Mouse (Mus musculus): ENCODE measurements at regions not wholly inside any gene's neighbourhood (a gene's known extent, or its start where the extent isn't known, plus 50 kb on each side); places are given as distances from the start of the nearest gene placed in this dataset.

DNA sequence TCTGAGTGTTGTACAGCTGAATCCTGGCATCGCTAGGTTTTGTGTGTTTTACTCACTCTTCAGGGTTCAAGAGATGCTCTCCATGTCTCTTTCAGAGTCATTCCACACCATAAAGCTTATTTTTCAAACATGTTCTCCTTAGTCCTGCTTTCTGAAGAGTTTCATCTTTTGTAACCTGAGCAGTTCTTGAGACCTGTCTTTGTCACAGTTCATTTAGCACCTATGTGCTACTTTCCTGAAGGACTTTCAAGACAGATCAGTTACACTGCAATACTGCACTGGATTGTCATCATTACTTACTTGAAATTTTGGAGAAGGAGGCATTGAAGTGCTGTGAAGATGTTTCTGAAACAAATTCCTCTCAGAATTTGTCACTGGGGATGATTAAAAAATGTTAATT is 494.7 kb upstream of the Fam98a start:
- Histone ChIP-seq H3K4me1 (ENCODE audit: control insufficient read depth, insufficient read depth, low read length) (no peaks in the 10 kb centered on the region), H3K4me3 (ENCODE audit: insufficient read depth, low read depth, low read length) (no peak overlapping the region), H3K27ac (ENCODE audit: insufficient read depth, low read depth, low read length) (no peak overlapping the region)
- TF ChIP-seq POLR2A (IDR thresholded peaks at IDR 0.05; ENCODE audit: insufficient read depth, low read depth, low read length), result no peak
- WGBS, result 100% methylated on average over 1 of the region's 1 CpGs

GRCm38 (mm10) chr17:76032710-76033109 is 481.0 kb upstream of the Fam98a start:
- no peak overlapping the region for H3K27ac ChIP-seq (ENCODE audit: insufficient read depth, low read depth, low read length)
- no peak for TF ChIP-seq CTCF (IDR thresholded peaks at IDR 0.05; ENCODE audit: insufficient read depth, low read depth, low read length)
- TF ChIP-seq POLR2A (IDR thresholded peaks at IDR 0.05; ENCODE audit: insufficient read depth, low read depth, low read length), result no peak
- no peaks in the 10 kb centered on the region for H3K4me1 ChIP-seq (ENCODE audit: control insufficient read depth, insufficient read depth, low read length)
- 84% methylated on average over 1 of the region's 1 CpGs for WGBS
- no peak overlapping the region for H3K4me3 ChIP-seq (ENCODE audit: insufficient read depth, low read depth, low read length)

GRCm38 (mm10) chr17:76008011-76008410 is 456.3 kb upstream of the Fam98a start:
- H3K4me1 ChIP-seq (ENCODE audit: control insufficient read depth, insufficient read depth, low read length), result no peaks in the 10 kb centered on the region
- no peak for TF ChIP-seq POLR2A (IDR thresholded peaks at IDR 0.05; ENCODE audit: insufficient read depth, low read depth, low read length)
- TF ChIP-seq CTCF (IDR thresholded peaks at IDR 0.05; ENCODE audit: insufficient read depth, low read depth, low read length), result no peak
- H3K27ac ChIP-seq (ENCODE audit: insufficient read depth, low read depth, low read length), result no peak overlapping the region
- no peak overlapping the region for H3K4me3 ChIP-seq (ENCODE audit: insufficient read depth, low read depth, low read length)
- 88% methylated on average over 1 of the region's 1 CpGs for WGBS

DNA sequence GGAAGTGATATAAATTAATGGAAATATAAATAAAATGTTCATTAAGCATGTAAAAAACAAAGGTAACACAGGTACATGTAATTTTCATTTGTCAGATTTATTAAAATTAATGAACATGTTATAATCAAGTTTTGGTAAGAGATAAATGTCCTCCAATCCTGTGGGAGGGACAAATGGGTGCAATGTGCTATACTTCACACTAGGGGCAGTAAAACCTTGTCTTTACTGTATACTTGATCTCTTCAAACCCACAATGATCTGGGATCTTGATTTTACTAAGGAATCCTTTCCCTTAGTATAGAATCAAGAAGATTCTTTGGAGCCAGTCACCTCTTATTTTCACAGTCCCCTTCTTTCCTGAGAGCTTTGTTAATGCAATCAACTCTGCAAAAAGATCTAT is 451.1 kb upstream of the Fam98a start:
- H3K4me1 ChIP-seq (ENCODE audit: control insufficient read depth, insufficient read depth, low read length), result no peaks in the 10 kb centered on the region
- no peak overlapping the region for H3K4me3 ChIP-seq (ENCODE audit: insufficient read depth, low read depth, low read length)
- H3K27ac ChIP-seq (ENCODE audit: insufficient read depth, low read depth, low read length), result no peak overlapping the region
- TF ChIP-seq POLR2A (IDR thresholded peaks at IDR 0.05; ENCODE audit: insufficient read depth, low read depth, low read length) (no peak), CTCF (IDR thresholded peaks at IDR 0.05; ENCODE audit: insufficient read depth, low read depth, low read length) (no peak)

DNA sequence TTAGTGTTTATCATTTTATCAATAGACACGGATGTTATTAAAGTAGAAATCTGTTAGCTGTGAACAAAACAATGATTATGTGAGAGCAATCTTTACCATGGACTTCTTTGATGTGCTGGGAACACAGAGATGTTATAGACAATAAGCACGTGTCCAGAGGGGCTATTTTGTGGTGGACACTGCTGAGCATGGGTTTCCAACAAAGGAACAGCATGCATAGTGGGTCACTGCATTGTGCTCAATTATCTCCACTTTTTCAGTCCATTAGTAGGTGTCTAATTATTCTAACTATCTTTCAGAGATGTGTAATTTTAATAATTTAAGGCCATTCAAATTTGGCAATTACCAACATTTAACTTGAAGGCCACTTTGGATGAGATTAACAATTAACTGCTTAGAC is 409.6 kb upstream of the Fam98a start:
- no peak for TF ChIP-seq CTCF (IDR thresholded peaks at IDR 0.05; ENCODE audit: insufficient read depth, low read depth, low read length)
- TF ChIP-seq POLR2A (IDR thresholded peaks at IDR 0.05; ENCODE audit: insufficient read depth, low read depth, low read length), result no peak
- Histone ChIP-seq H3K27ac (ENCODE audit: insufficient read depth, low read depth, low read length) (no peak overlapping the region), H3K4me3 (ENCODE audit: insufficient read depth, low read depth, low read length) (no peak overlapping the region), H3K4me1 (ENCODE audit: control insufficient read depth, insufficient read depth, low read length) (no peaks in the 10 kb centered on the region)
- 70% methylated on average over 2 of the region's 2 CpGs for WGBS

GRCm38 (mm10) chr17:75936686-75937380 is 385.1 kb upstream of the Fam98a start:
- WGBS, result 43% methylated on average over 6 of the region's 6 CpGs
- TF ChIP-seq POLR2A (IDR thresholded peaks at IDR 0.05; ENCODE audit: insufficient read depth, low read depth, low read length), result no peak
- no peak for TF ChIP-seq CTCF (IDR thresholded peaks at IDR 0.05; ENCODE audit: insufficient read depth, low read depth, low read length)
- Histone ChIP-seq H3K27ac (ENCODE audit: insufficient read depth, low read depth, low read length) (peak overlapping the region; percentile 67), H3K4me1 (ENCODE audit: control insufficient read depth, insufficient read depth, low read length) (no peaks in the 10 kb centered on the region), H3K4me3 (ENCODE audit: insufficient read depth, low read depth, low read length) (no peak overlapping the region)

DNA sequence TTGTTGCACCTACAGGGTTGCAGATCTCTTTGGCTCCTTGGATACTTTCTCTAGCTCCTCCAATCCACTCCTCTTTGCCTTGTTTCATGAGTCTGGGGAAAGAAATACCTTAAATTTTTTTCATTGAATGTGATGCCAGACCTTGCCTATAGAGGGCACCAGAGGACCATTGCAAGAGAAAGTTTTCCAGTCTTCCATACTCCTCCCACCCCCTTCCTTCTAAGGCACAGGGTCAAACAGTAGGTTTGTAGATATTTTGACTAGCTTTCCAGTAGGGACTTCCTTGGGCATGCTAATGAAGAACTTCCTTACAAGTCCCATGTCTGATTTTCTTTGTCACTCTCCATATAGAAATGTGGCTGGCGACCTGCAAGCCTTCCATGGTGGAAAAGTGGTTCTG is 379.3 kb upstream of the Fam98a start:
- no peaks in the 10 kb centered on the region for H3K4me1 ChIP-seq (ENCODE audit: control insufficient read depth, insufficient read depth, low read length)
- no peak overlapping the region for H3K4me3 ChIP-seq (ENCODE audit: insufficient read depth, low read depth, low read length)
- no peak overlapping the region for H3K27ac ChIP-seq (ENCODE audit: insufficient read depth, low read depth, low read length)
- TF ChIP-seq CTCF (IDR thresholded peaks at IDR 0.05; ENCODE audit: insufficient read depth, low read depth, low read length) (no peak), POLR2A (IDR thresholded peaks at IDR 0.05; ENCODE audit: insufficient read depth, low read depth, low read length) (no peak)
- 83% methylated on average over 1 of the region's 1 CpGs for WGBS

- no peak for TF ChIP-seq POLR2A (IDR thresholded peaks at IDR 0.05; ENCODE audit: insufficient read depth, low read depth, low read length)
- TF ChIP-seq CTCF (IDR thresholded peaks at IDR 0.05; ENCODE audit: insufficient read depth, low read depth, low read length), result no peak
- 48% methylated on average over 2 of the region's 2 CpGs for WGBS
Observed at GRCm38 (mm10) chr17:75920240-75920639, 368.5 kb upstream of the Fam98a start.

GRCm38 (mm10) chr17:75917020-75917419 is 365.3 kb upstream of the Fam98a start:
- Histone ChIP-seq H3K4me3 (ENCODE audit: insufficient read depth, low read depth, low read length) (no peak overlapping the region), H3K4me1 (ENCODE audit: control insufficient read depth, insufficient read depth, low read length) (no peaks in the 10 kb centered on the region), H3K27ac (ENCODE audit: insufficient read depth, low read depth, low read length) (no peak overlapping the region)
- no peak for TF ChIP-seq CTCF (IDR thresholded peaks at IDR 0.05; ENCODE audit: insufficient read depth, low read depth, low read length)
- WGBS, result 81% methylated on average over 4 of the region's 4 CpGs

More at GRCm38 (mm10) chr17:75920240-75920639, 368.5 kb upstream of the Fam98a start:
- Histone ChIP-seq H3K4me1 (ENCODE audit: control insufficient read depth, insufficient read depth, low read length) (no peaks in the 10 kb centered on the region), H3K27ac (ENCODE audit: insufficient read depth, low read depth, low read length) (no peak overlapping the region), H3K4me3 (ENCODE audit: insufficient read depth, low read depth, low read length) (no peak overlapping the region)

GRCm38 (mm10) chr17:75916590-75916989 is 364.8 kb upstream of the Fam98a start:
- Histone ChIP-seq H3K27ac (ENCODE audit: insufficient read depth, low read depth, low read length) (no peak overlapping the region), H3K4me3 (ENCODE audit: insufficient read depth, low read depth, low read length) (no peak overlapping the region), H3K4me1 (ENCODE audit: control insufficient read depth, insufficient read depth, low read length) (no peaks in the 10 kb centered on the region)
- TF ChIP-seq POLR2A (IDR thresholded peaks at IDR 0.05; ENCODE audit: insufficient read depth, low read depth, low read length), result no peak
- TF ChIP-seq CTCF (IDR thresholded peaks at IDR 0.05; ENCODE audit: insufficient read depth, low read depth, low read length), result no peak
- WGBS, result 97% methylated on average over 2 of the region's 2 CpGs

All from olfactory bulb, adult 2 months (tissue).